Mouse (Mus musculus) megakaryocyte-erythroid progenitor cell, adult 5-6 weeks (primary cell): Measurements from ENCODE around the gene Ces1d. TPM values are rescaled to one million over a fixed set of nuclear protein-coding genes. Genes with fewer than 3 reads are reported as not detected.
"Not testable (repeated sequence)": the region's sequence is repeated elsewhere in the genome, so short reads cannot be mapped to it uniquely, and the experiment has no call there.

Experiments
- ATAC-seq: replicated peaks from 2 replicates; pipeline ENCODE4 v1.8.0; 2016; ENCODE audit warnings: mild to moderate bottlenecking, inconsistent platforms; ENCODE audit not compliant: severe bottlenecking, poor library complexity, low FRiP score, low TSS enrichment
- total RNA-seq, 2 experiments: library from RNA; stranded (forward) in 1 of 2; stranded (reverse) in 1 of 2; fragments of 200-1000, 215-1000 nt in 1 of 2; fragments of >200 nt in 1 of 2; fragmentation: Nextera tagmentation in 1 of 2; gene quantifications; 2 replicates each; pipeline ENCODE4 v1.2.3; 2014 to 2017

The Ces1d gene
- total RNA-seq (2014; fragmentation: Nextera tagmentation) = not detected in 2 replicates
- total RNA-seq (2017) = not detected in 2 replicates

- no peak for ATAC-seq
These were observed at the start of gene Ces1d for GRCm38 (mm10) chr8:93197685-93198525. Ces1d (minus strand) TSS chr8:93197838.

- no peak for ATAC-seq
These were observed 48.4 kb upstream of the Ces1d start for GRCm38 (mm10) chr8:93246057-93246456.

GRCm38 (mm10) chr8:93239884-93240283 lies 42.2 kb upstream of the Ces1d start:
- ATAC-seq = no peak

GRCm38 (mm10) chr8:93235681-93236080 lies 38.0 kb upstream of the Ces1d start:
- ATAC-seq = no peak

- no peak for ATAC-seq
These were observed 37.1 kb upstream of the Ces1d start for GRCm38 (mm10) chr8:93234706-93235105.

GRCm38 (mm10) chr8:93234068-93234467 lies 36.4 kb upstream of the Ces1d start:
- ATAC-seq = no peak

DNA sequence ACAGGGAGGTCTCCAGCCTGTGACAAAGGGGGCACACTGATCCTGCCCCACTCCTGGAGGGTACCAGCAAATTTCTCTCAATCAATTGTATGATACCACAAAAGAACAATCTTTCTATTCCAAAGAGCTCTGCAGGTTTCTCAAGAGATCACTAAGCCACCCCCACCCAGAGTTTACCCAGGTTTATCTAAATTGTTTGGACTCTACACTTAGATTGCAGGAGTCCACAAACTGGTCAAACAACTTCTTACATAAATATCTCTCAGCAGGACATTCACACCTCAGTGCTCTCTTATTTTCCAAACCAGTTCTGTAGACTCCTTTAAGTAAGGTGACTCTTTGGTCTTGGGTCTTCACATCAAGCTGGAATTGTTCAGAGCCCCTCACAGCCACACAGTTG lies 31.8 kb upstream of the Ces1d start, which contains the start of gene Ces1e:
Gene Ces1e, minus strand, starts transcription at position 174 of the 400 bp plus-strand sequence.
- ATAC-seq = no peak

DNA sequence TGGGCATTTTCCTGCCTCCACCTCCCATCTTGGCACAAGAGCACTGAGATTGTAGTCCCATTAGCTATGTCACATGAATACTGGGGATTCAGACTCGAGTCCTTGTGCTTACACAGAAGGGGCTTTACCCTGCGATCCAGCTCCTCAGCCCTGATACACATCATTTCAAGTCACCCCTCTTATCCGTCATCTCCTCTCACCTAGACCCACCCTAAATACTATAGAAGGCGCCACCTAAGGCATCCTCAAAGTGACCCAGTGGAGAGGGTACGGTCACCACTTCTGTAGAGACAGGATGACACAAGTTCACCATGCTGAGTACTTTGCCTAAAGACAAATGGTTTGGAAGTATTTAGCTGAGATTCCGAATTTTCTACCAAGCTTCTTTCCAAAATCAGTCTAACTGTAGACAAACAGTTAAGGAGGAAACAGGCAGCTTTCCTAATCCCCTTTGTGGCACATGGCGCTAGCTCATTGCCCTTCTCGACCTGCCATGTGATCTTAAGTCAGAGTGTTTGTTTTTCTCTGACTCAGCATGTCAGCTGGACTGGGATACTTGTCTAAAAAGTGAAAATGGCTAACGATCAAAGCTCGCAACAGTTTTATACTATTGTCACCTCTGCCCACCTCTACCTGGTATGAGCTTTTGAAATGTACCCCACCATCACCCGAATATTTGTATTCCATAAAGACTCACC lies 31.2 kb upstream of the Ces1d start:
- ATAC-seq = no peak

GRCm38 (mm10) chr8:93226471-93226870 lies 28.8 kb upstream of the Ces1d start:
- not testable (repeated sequence) for ATAC-seq

DNA sequence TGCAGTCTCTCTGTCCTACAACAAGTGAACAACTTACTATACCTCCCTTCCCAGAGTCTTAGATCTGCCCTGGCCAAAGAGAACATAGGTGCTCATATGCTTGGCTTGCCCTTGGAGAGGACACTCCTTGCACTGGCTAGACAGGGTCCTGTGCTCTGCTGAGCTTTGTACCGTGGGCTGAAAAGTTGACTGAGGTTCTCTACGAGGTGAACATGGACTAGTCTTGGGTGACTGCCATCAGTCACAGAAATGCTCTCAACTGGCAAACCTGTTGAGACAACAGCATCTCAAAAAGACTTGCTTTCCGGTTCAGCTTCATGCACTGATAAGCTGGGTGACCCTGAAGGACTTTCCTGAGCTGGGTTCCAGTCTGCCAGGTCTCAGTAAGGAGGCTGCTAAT lies 24.3 kb upstream of the Ces1d start:
- ATAC-seq = no peak

- ATAC-seq = no peak
These were observed 20.2 kb upstream of the Ces1d start for GRCm38 (mm10) chr8:93217867-93218266.

DNA sequence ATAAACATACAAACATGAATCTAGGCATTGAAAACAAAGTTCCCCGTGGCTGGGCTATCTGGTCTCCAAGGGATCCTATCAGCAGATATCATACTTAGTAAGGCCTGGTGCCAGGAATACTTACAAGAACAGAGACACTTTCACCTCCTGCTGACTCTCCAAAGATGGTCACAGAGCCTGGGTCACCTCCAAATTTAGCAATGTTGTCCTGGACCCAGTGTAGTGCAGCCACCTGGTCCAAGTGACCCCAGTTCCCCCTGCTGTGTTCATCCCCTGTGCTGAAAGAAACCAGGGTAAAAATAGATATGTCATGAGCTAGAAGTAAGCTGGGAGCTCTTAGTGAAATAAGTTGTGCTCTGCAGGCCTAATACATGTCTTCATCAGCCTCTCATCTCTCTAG lies 19.7 kb upstream of the Ces1d start:
- ATAC-seq = no peak

- ATAC-seq = no peak
These were observed 13.5 kb upstream of the Ces1d start for GRCm38 (mm10) chr8:93211091-93211490.

GRCm38 (mm10) chr8:93199146-93199545 lies 1.5 kb upstream of the Ces1d start:
- not testable (repeated sequence) for ATAC-seq

DNA sequence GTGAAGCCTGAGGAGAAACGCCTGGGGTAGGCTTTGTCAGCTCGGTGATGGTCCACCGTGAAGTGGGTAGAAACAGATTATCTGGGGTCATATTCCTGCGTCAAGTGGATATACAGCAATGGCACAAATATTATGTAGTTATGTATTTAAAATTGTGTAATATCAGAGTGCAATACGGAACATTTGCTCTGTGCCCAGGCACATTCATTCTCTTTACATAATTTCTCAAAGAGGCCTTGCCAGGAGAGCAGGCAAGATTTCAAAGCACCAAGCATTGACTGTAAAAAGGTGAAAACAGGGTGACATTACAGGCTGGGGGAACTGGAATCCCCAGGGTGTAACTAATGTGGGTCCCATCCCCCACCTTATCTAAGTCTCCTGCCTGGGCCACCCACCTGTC lies 1.2 kb downstream of the Ces1d start:
- ATAC-seq = no peak

GRCm38 (mm10) chr8:93180581-93181129 lies 17.0 kb downstream of the Ces1d start:
- no peak for ATAC-seq

DNA sequence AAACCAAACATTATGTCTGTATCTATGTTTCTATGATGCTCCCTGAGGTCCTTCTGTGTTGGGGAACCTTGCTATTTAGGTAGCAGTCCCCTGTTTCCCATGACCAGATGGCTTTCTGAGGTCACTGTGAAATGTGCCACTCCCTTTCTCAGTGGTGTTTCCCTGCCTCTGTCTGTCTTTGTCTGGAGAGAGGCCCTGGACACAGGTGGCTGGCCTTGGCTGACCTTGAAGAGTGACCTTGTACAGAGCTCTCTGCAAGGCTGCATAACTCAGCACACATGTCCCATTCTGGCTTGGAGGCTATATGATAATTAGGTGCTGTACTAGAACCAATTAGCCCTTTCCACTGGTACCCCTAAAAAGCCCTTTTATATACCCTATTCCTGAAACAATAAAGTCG lies 21.0 kb downstream of the Ces1d start:
- ATAC-seq = no peak

DNA sequence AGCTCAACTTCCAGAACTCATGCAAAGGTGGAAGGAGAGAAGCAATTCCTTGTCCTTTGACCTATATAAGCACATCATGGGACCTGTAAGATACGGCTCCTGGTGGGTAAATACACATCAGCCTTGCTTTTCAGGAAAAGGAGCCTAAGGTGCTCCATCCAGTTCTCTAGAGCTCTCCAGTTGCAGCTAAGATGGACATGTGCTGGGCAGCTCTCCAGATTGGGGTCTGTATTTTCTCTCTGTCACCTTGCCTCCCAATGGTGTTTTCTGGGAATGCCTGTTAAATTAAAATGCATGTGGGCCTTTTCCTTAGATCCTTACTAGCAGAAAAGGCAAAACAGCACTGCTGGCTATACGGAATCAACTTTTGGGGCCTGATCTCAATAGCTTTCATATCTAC lies 23.1 kb downstream of the Ces1d start:
- no peak for ATAC-seq

- no peak for ATAC-seq
These were observed 25.6 kb downstream of the Ces1d start for GRCm38 (mm10) chr8:93171846-93172590.

DNA sequence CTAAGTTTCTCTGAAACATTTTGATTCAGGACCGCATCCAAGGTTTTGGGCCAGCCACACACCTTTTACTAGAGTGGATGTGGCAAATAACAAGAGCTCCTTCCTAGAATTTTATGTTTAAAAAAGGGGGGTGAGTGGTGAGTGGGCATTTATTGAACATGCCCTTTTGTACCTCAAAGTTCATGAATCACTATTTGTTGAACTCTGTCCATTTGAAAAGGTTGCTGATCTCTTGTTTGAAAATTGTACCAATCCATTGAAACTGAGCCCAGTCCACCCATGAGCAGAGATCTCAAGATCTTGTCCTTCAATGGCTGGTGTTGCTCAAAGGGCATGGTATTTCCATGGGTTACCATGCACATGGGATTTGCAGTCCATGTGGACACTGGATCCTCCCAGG lies 34.3 kb downstream of the Ces1d start:
- no peak for ATAC-seq
